Mouse (Mus musculus): ENCODE measurements around the gene Elk3. TPM values are rescaled to one million over a fixed set of nuclear protein-coding genes. Genes with fewer than 3 reads are reported as not detected.

Gene Elk3
- polyA plus RNA-seq, 1 experiment = 15.5 TPM

DNA sequence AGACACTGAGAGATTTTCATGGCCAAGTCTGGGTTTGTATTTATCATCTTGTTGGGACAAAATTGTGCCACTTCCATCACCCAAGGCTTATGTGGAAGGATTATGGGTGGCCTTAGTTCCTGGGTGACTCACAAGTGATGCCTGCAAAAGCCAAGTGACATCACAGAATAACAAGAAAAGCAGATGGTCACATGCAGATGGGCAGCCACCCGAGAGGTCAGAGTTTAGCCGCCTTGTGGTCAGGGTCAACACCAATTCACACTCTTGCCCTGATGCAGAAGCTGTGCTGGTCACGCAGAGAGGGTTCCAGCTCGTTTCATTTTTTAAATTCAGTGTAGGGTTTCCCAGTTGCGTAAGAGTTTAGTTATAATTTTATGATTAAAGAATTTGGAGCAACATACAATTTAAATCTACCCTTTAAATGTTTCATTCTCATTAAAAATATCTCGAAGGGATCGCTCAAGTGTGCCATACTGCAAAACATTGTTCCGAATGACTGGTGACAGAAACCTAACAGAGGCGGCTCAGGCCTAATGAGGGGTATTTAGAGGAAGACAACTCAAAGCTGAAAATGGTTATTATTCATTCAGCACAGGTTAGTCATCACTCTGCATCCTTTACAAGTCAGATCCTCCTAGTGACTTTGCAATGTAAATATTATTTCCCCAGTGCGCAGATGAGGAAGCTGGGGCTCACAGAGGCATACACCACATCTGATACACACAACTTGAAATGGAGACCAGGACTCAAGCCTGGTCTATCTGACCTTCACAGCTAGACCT is 42.8 kb upstream of the Elk3 start:
- Histone ChIP-seq H3K27ac (ENCODE audit: control insufficient read depth, insufficient read depth, low read depth, low read length, poor library complexity) (peak overlapping the region; percentile 4; the same call in 1 of the 2 replicates), H3K4me1 (ENCODE audit: control insufficient read depth, insufficient read depth, low read length) (peaks cover 6% of the 10 kb centered on the region), H3K4me3 (replicated peaks; ENCODE audit: control insufficient read depth, low read depth, low read length) (no peak overlapping the region)
- 72% methylated on average over 10 of the region's 10 CpGs for WGBS
- TF ChIP-seq POLR2A (IDR thresholded peaks at IDR 0.05; ENCODE audit: borderline replicate concordance, control insufficient read depth, low read depth, low read length) (no peak), CTCF (IDR thresholded peaks at IDR 0.05; ENCODE audit: control insufficient read depth, insufficient read depth, low read length) (no peak)

DNA sequence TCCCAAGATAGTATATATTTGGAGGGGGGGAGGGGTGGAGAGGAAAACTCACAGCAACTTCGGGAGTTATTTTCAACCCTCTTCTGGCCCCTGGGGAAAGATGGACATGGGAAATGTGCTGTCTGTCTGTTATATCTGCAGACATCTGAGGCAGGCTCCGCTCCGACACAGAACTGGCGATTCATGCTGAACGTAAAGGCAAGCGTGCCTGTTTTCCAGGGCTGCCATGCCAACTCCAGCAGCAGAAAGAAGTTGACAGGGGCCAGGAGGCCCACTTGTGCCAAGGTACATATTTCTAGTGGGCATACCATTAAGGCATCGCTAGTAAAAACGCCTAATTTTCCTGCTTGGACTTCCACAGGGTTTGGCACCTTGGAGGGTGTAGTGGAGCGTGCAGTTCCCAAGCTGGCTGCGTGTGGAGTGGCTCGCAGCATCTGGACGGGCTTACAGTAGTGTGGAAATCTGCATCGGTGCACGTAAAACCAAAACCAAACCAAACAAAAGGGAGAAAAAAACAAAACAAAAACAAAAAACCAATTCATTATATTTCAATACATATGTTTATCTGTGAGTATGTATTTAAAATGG is 37.1 kb upstream of the Elk3 start:
- no peak overlapping the region for H3K27ac ChIP-seq (ENCODE audit: control insufficient read depth, insufficient read depth, low read depth, low read length, poor library complexity)
- 76% methylated on average over 14 of the region's 14 CpGs for WGBS
- TF ChIP-seq CTCF (IDR thresholded peaks at IDR 0.05; ENCODE audit: control insufficient read depth, insufficient read depth, low read length) (no peak), POLR2A (IDR thresholded peaks at IDR 0.05; ENCODE audit: borderline replicate concordance, control insufficient read depth, low read depth, low read length) (no peak)
- no peaks in the 10 kb centered on the region for H3K4me1 ChIP-seq (ENCODE audit: control insufficient read depth, insufficient read depth, low read length)
- no peak overlapping the region for H3K4me3 ChIP-seq (replicated peaks; ENCODE audit: control insufficient read depth, low read depth, low read length)

DNA sequence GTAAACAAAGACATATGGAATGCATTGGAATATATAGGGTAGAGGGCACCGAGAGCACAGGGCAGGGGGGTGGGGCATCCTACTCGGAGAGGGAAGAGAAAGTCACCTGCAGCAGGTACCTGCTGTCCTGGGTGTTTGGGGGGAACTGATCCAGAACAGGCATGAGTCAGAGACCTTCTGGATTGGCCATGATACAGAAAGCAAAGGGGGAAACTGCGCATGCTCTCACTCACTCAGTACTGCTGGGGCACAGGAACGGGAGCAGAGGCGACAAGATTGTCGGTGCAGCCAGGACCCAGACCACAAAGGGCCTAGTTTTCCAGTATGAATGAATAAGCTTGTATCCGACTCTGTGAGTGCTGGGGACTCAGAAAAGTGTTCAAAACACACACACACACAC is 36.5 kb upstream of the Elk3 start:
- TF ChIP-seq POLR2A (IDR thresholded peaks at IDR 0.05; ENCODE audit: borderline replicate concordance, control insufficient read depth, low read depth, low read length) = no peak
- H3K4me1 ChIP-seq (ENCODE audit: control insufficient read depth, insufficient read depth, low read length) = no peaks in the 10 kb centered on the region
- H3K27ac ChIP-seq (ENCODE audit: control insufficient read depth, insufficient read depth, low read depth, low read length, poor library complexity) = no peak overlapping the region
- no peak overlapping the region for H3K4me3 ChIP-seq (replicated peaks; ENCODE audit: control insufficient read depth, low read depth, low read length)
- 32% methylated on average over 7 of the region's 7 CpGs for WGBS

DNA sequence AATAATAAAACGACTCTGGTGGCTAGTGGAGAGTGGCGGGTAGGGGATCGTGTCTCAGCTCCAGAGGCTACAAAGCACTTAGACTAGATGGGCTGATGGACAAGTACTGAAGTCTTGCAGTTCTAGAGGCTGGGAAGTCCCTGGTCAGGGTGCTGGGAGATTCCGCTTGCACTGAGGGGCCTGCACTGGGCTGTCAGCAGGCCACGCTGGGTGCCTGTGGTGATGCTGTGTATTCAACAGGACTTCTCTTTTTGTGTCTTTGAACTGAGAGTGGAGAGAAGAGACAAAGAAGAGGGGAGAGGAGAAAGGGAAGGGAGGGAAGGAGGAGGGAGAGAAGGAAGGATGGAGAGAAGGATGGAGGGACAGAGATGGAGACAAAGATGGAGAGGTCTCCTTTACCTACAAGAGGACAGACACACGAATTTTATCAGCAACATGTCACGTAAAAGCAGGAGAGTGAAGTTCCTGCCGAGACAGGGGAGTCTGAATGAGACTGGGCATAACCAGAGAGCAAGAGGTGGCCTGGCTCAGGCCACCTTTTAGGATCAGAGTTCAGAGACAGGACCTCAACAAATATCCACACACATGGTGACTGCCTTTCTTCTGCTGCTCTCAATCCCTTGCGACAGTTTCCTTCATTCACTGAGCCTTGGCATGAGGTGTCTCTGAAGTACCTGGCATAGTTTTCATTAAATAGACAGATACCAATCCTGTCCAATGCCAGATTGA is 35.4 kb upstream of the Elk3 start:
- no peaks in the 10 kb centered on the region for H3K4me1 ChIP-seq (ENCODE audit: control insufficient read depth, insufficient read depth, low read length)
- H3K4me3 ChIP-seq (replicated peaks; ENCODE audit: control insufficient read depth, low read depth, low read length) = no peak overlapping the region
- WGBS = 75% methylated on average over 9 of the region's 9 CpGs
- TF ChIP-seq CTCF (IDR thresholded peaks at IDR 0.05; ENCODE audit: control insufficient read depth, insufficient read depth, low read length) = no peak
- TF ChIP-seq POLR2A (IDR thresholded peaks at IDR 0.05; ENCODE audit: borderline replicate concordance, control insufficient read depth, low read depth, low read length) = no peak
- H3K27ac ChIP-seq (ENCODE audit: control insufficient read depth, insufficient read depth, low read depth, low read length, poor library complexity) = no peak overlapping the region

DNA sequence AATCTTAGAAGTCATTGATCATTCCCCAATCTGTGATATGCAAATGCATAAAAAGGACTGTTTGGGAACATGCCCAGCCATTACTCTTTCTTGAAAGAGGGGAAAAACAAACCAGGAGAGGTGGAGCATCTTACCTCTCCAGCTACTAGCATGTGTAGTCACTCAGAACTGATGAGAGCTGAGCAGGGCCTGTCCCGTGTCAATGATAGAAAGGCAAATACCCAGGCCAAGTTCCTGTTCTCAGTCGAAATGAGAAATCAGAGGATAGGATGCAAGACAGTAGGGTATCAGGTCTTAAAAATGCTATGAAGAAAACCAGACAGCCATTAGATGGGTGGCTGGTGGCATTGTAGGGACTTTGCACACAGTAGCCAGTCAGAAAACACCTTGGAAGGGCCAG is 34.6 kb upstream of the Elk3 start:
- WGBS = 58% methylated on average over 2 of the region's 2 CpGs
- TF ChIP-seq CTCF (IDR thresholded peaks at IDR 0.05; ENCODE audit: control insufficient read depth, insufficient read depth, low read length) (no peak), POLR2A (IDR thresholded peaks at IDR 0.05; ENCODE audit: borderline replicate concordance, control insufficient read depth, low read depth, low read length) (no peak)

DNA sequence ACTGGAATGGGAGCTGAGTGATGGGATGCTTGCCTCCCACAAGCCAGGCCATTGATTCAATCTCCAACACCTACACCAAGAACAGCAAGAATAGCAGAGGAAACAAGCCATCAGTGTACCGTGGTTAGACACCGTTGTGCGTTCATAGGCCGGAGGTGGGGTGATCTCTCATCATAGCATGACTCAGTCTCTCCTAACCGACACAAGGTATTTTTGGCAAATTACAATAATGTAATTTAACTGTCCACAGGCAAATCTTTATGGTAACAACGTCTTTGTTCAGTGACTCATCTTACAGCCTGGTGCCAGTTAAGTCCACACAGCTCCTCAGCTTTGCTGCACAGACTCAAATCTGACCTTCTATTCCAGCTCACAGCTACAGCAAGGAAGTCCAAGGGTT is 32.5 kb upstream of the Elk3 start:
- TF ChIP-seq CTCF (IDR thresholded peaks at IDR 0.05; ENCODE audit: control insufficient read depth, insufficient read depth, low read length) (no peak), POLR2A (IDR thresholded peaks at IDR 0.05; ENCODE audit: borderline replicate concordance, control insufficient read depth, low read depth, low read length) (no peak)
- H3K27ac ChIP-seq (ENCODE audit: control insufficient read depth, insufficient read depth, low read depth, low read length, poor library complexity) = no peak overlapping the region
- no peaks in the 10 kb centered on the region for H3K4me1 ChIP-seq (ENCODE audit: control insufficient read depth, insufficient read depth, low read length)
- H3K4me3 ChIP-seq (replicated peaks; ENCODE audit: control insufficient read depth, low read depth, low read length) = no peak overlapping the region
- WGBS = 58% methylated on average over 6 of the region's 6 CpGs

More for the DNA sequence above, 34.6 kb upstream of the Elk3 start:
- H3K27ac ChIP-seq (ENCODE audit: control insufficient read depth, insufficient read depth, low read depth, low read length, poor library complexity) = no peak overlapping the region
- H3K4me1 ChIP-seq (ENCODE audit: control insufficient read depth, insufficient read depth, low read length) = no peaks in the 10 kb centered on the region
- no peak overlapping the region for H3K4me3 ChIP-seq (replicated peaks; ENCODE audit: control insufficient read depth, low read depth, low read length)

DNA sequence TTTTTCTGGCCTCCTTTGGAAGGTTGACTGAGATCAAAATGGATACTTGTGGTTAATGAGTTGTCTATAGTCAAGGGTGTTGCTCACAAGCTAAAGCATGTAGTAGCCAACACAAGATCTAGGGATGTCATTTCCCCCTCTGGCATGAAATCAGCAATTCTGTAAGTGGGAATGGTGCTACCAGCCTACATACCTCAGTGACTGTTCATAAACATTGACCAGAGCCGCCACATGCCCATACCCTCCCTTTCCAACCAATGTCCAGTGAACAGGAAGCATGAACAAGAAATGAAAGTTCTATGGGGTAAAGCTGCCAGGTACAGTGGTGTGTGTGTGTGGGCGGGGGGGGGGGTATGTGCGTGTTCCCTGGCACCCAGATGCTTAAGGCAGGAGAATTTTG is 32.1 kb upstream of the Elk3 start:
- Histone ChIP-seq H3K27ac (ENCODE audit: control insufficient read depth, insufficient read depth, low read depth, low read length, poor library complexity) (no peak overlapping the region), H3K4me1 (ENCODE audit: control insufficient read depth, insufficient read depth, low read length) (no peaks in the 10 kb centered on the region), H3K4me3 (replicated peaks; ENCODE audit: control insufficient read depth, low read depth, low read length) (no peak overlapping the region)
- 62% methylated on average over 3 of the region's 3 CpGs for WGBS
- TF ChIP-seq CTCF (IDR thresholded peaks at IDR 0.05; ENCODE audit: control insufficient read depth, insufficient read depth, low read length) (no peak), POLR2A (IDR thresholded peaks at IDR 0.05; ENCODE audit: borderline replicate concordance, control insufficient read depth, low read depth, low read length) (no peak)

DNA sequence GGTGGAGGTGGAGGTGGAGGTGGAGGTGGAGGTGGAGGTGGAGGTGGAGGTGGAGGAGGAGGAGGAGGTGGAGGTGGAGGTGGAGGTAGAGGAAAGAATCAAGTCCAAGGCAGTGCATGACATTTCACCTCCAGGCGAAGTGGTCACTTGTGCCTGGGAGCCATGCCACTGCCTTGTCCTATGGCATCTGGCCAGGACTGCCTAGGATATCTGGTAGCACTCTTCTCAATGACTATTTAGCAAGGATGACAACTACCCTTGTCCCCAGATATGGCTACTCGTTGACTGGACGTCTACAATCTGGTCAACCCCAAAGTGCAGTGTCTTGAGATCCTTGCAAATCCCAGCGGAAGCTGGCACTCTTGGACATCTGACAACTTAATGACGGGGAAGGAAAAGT is 27.6 kb upstream of the Elk3 start:
- TF ChIP-seq CTCF (IDR thresholded peaks at IDR 0.05; ENCODE audit: control insufficient read depth, insufficient read depth, low read length) = no peak
- TF ChIP-seq POLR2A (IDR thresholded peaks at IDR 0.05; ENCODE audit: borderline replicate concordance, control insufficient read depth, low read depth, low read length) = no peak
- WGBS = 89% methylated on average over 5 of the region's 5 CpGs
- Histone ChIP-seq H3K4me3 (replicated peaks; ENCODE audit: control insufficient read depth, low read depth, low read length) (no peak overlapping the region), H3K4me1 (ENCODE audit: control insufficient read depth, insufficient read depth, low read length) (peaks cover 7% of the 10 kb centered on the region), H3K27ac (ENCODE audit: control insufficient read depth, insufficient read depth, low read depth, low read length, poor library complexity) (no peak overlapping the region)
